Mouse (Mus musculus): ENCODE data around the gene Wdtc1. TPM values are rescaled to one million over a fixed set of nuclear protein-coding genes. Genes with fewer than 3 reads are reported as not detected.
A peak's percentile ranks its signal among the peaks of the same experiment; 100 is the strongest.

The Wdtc1 gene
- 10 to 100 TPM; 77.3 to 94.3 (median 79.2) TPM for total RNA-seq (2022)

DNA sequence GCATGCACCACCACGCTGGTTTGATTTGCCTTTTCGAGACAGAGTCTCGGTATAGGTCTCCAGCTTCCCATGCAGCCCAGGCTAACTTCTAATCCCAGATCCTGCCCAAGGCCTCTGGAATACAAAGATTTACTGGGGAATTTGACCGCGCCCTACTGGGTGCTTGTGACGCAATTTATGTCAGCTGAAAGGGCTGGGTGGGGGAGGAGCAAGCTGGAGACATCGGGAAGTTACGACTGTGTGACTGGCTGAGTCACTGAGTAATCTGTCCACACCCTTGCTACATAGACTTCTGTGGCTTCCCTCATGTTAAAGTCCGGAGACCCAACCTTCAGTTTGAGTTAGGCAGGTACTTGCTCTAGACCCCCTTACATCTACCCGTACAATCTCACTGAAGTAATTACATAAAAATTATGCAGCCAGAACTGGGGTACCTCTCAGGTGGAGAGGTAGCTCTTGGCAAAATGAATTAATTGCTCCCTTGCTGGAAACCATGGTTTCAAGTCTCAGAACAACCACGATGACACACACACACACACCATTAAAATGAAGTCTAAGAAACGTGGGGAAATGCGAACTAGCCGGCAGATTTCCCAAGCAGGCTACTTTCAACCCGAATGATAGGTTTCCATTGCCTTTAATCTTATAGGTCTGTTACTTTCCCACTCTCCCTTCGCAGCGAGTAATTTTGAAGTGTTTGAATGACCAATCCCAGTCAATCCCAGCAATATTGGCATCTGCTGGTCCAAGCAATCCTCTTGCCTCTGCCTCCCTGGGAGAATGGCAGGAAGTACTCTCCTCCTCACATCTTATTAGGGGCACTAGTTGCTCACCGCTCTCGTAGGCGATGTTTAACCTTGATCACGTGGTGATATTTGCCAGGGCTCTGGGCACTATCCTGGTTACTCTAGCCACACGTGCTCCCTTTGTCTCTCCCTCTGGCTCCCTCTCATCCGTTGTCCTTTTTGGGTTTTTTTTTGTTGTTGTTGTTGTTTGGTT, at the start of gene Wdtc1:
TSS of gene Wdtc1 (minus strand) at position 115 of the 999 bp plus-strand sequence.
- no peak for DNase-seq (ENCODE audit: low spot score)

DNA sequence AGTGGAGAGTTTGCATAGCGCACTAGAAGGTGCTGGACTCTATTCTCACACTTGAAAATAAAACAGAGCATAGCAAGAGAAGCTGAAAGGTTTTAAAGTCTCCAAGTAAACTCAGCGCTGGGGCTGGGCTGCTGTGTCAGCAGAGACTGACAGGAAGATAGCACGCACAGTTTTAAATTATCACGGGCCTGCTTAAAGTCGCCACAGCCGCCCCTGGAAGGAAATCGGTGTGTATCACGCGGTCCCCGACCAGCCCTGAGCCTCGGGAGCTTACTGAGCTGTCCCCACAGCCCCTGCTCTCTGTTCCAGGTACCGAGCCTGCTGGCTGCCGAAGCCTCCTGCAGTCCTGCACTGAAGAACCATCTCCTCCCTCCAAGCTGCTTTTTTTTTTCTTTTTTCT, 48.7 kb upstream of the Wdtc1 start:
- no peak for DNase-seq (ENCODE audit: low spot score)

DNA sequence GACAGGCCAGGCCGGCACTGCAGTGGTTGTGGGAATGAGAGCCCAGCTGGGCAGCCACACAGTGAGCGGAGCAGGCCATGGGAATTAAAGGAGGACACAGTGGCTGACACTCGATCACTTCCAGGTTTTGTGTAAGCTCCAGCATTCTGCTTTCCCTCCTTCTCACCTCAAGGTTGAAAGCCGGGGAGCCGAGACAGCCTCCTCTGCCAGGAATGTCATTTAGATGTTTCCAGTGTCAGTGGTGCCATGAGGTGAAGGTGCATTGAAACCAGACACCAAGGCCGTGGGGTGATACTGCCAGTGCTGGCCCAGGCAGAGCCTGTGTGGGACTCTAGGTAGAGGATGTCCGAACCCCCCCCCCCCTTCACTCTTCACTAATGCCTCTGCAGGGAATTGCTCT, 46.8 kb upstream of the Wdtc1 start:
- DNase-seq (ENCODE audit: low spot score), result no peak

DNA sequence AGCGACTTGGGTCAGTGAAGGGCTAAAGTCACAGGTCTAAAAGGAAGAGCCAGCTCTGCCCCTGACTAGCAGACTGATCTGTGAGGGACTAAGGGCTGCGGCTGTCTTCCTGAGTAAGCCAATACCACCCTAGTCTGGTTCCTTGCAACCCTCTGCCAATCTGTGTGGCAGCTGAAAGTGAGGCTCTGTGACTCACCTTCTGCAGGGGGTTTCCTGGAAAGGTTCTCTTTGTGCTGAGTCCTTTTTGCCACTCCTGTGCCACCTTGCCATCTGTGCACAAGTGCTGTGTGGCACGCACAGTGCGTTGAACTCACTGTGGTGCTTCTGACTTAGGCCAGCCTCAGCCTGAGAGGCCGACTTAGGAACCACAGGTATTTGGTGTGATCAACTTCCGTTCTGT, 46.2 kb upstream of the Wdtc1 start:
- no peak for DNase-seq (ENCODE audit: low spot score)

DNA sequence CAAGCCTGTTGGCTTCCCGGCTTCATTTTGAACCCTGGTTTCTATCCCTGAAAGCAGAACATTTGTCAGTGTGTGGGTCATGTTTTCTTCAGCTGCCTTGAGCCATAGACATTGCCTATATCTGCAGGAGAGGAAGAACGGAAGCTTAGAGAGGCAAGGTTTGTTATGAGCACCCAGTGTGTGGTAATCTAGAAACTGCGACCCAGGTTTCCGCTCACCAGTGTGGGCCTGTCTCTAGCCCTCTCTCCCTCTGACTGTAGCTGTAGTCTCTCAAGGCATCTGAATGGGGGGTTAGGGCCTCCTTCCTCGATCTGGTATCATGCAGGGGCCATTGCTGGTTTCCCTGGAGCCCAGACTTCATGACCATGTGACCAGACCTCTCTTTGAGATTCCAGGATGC, 45.3 kb upstream of the Wdtc1 start:
- DNase-seq (ENCODE audit: low spot score), result no peak

DNA sequence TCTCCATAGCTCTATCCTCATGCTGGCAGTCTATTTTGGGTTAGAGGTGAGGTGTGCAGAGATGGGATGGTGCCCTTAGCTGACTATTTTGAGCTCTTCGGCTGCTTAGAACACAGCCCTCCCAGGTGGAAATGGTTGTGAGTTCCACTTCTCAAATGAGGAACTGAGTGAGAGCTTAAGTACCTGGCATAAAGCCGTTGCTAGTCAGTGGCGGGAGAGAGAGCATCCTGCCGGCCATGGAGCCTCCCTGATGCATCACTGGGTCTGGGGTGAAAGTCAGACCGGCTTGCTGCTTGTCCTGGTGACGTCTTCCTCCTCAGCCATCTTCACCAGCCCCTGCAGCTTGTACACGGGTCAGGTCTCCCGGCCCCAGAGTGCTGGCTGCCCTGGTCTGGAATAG, 44.7 kb upstream of the Wdtc1 start:
- no peak for DNase-seq (ENCODE audit: low spot score)

DNA sequence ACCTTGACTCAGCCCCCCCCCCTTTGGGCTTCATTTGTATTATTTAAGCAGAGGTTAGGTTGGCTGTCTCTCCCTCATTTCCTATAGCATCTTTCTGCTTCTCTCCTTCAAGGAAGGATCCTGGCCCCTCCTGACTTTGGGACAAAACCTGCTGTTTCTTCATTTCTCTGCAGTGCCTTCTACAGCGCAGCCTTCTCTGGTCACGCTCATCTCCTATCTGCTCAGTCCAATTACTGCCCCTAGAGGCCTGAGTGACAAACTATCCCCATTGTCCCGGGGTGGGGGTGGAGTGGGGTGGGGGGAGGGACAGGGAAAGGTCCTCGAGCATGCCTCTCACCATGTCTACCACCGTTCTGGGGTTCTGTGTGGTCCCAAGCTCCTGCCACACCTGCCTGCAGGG, 44.0 kb upstream of the Wdtc1 start:
- no peak for DNase-seq (ENCODE audit: low spot score)

DNA sequence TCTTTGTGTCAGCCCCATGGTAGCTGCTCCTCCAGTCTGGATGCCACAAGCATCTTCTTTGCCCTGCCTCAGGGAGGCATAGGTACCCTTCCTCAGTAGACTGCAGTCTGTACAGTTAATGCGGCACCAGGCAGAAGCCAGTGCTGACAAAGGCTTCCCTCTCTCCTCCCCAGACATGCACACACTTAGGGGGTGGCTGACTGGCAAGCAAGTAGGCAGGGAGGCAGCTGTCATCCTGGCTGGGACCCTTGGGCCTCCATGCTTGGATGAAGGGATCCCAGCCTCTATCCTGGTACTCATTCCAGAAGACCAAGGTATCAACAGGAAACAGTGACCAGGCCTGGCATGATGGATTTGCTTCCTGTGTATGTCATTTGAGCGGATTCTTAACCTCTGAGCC, 42.8 kb upstream of the Wdtc1 start:
- DNase-seq (ENCODE audit: low spot score), result no peak

DNA sequence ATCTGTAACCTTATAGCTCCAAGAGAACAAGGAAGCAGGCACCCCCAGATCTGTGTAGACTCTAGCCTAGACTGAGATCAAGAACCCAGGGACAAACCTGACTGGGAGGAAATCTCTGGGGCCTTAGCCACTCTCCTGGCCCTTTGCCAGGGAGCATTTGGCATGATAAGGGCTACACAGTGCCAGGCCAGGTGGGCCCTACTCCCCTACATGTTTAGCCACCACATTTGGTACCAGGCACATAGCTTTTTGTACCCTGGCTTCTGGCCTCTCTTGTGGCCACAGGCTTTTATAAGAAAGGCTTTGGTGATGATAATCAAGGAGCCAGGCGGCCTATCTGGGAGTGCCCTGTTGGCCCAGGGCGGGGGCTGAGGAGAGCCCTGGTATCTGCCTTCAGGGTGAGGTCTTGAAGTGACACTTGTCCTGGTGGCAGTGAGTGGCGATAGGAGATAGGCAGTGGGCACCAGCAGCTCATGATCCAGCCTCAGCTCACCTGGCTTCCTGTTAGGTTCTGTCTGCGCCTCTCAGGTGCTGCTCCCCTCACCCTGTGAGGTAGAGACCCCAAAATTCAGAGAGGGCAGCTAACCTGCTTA, 41.8 kb upstream of the Wdtc1 start:
- DNase-seq (ENCODE audit: low spot score), result no peak

DNA sequence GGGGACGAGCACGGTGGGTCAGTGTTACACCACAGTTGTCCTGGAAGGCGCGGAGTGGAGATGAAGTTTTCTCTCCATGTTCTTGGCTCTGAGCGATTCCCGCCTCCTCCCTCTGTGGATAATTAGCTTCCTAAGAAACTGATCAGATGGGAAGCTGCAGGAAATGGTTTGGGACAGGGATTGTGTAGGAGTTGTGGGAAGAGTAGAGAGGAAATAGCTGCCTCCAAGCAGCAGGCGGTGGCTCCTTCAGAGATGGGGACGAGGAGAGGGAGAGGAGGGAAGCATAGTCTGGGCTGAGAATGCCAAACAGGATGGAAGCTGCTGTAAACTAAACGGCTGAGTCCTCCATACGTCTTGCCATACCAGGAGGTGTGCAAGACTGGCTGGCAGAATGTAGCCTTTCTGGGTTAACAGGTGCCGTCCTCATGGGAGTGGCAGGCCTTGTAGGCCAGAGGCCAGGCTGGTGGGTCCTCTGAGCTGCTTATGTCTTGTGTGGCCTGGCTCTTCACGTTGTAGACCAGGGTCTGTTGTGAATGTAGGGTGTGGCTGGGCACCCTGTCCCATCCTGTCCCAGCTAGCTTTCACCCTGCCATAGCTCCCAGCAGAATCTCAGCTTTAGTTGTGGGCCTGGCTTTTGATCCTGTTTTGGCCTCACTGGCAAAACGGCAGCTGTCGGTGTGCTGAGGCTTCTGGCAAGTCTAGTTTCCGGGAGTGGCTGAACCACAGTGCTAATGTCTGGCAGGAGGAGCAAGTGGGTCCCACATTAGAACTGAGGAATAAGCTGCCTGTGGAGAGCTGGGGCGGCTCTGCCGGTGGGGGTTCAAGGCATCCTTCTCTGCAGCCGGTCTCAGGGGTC, 38.1 kb upstream of the Wdtc1 start:
- no peak for DNase-seq (ENCODE audit: low spot score)

DNA sequence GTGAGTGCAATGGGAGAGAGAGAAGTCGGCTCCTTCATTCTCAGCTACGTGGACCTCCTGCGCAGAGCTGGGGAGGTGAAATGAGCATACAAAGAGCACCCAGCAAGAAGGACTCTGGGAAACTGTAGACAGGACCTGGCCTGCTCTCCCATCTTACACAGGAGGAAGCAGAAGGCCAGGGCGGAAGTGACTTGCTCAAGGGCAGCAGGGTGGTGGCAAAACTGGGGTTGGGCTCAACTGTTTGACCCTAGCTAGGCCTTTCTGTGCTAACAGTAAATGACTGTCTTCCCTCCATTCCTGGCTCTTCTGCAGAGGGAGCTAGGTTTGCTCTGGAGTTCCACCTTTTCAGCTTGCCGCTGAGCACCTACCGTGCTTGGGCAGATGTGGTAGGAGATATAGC, 37.3 kb upstream of the Wdtc1 start:
- DNase-seq (ENCODE audit: low spot score), result no peak

DNA sequence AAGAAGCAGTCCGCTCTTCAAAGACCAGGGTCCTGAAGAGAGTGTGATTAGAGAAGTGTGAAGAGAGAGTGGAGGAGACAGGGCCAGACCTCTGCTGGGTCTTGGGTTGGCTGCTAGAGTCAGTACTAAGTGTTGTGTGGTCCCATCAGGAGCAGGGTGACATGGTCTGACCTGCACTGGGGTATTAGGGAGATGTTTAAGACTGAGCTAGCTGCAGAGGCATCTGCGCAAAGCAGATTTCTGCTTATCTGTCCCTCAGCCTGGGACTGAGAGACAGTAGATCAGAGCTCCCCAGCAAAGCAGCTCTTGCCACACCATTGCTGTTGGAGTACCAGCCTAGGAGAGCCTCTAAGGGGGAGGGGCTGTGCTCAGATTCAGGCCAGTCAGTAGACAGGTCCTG, 36.8 kb upstream of the Wdtc1 start:
- DNase-seq (ENCODE audit: low spot score), result no peak

DNA sequence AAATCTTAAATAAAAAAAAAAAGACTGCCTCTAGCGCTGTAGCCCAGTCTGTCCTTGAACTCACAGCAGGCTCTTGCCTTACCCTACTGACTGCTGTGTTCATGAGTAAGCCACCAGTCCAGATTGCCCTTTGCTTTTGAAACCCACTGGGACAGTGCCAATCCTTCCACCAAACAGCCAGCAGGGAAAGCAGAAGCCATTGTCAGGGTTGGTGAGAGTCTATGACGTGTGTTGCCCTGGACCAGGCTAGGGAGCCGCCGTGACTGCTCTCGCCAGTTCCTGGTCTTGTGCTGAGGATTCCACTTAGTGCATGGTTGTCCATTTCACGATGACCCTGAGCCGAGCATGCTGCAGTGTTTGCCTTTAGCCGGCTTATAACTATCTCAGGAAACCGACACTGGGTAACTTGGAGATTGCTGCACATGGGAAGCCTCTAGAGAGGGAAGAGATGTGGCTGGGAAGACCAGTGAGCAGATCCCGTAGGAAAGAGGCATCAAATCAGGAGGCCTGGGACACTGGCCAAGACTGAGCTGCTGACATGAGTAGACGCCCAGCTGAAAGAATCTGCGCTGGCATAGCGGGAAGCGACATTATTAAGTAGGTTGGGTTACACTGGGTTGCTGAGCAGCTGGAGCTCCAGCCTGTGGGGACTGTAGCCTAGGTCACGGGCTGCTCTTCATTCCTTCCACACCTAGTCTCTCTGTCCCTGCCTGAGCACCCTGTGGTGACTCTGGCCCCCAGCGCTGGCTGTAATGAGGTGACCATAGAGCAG, 35.7 kb upstream of the Wdtc1 start:
- DNase-seq (ENCODE audit: low spot score), result peak; percentile 66

DNA sequence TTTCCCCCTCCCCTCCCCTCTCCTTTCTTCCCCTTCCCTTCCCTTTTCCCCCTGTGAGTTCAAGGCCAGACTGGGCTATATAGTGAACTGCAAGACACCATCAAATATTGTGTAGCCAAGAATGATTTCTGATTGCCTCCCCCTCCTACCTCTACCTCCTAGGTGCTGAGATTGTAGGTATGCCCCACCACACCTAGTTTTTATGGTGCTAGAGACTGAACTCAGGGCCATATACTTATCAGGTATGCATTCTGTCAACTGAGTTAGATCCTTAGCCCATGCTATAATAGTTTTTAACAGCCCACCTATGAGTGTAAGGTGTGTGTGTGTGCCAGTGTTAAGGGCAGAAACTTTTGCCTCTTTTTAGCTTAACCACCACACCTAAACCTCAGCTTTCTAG, 33.8 kb upstream of the Wdtc1 start:
- DNase-seq (ENCODE audit: low spot score), result no peak

DNA sequence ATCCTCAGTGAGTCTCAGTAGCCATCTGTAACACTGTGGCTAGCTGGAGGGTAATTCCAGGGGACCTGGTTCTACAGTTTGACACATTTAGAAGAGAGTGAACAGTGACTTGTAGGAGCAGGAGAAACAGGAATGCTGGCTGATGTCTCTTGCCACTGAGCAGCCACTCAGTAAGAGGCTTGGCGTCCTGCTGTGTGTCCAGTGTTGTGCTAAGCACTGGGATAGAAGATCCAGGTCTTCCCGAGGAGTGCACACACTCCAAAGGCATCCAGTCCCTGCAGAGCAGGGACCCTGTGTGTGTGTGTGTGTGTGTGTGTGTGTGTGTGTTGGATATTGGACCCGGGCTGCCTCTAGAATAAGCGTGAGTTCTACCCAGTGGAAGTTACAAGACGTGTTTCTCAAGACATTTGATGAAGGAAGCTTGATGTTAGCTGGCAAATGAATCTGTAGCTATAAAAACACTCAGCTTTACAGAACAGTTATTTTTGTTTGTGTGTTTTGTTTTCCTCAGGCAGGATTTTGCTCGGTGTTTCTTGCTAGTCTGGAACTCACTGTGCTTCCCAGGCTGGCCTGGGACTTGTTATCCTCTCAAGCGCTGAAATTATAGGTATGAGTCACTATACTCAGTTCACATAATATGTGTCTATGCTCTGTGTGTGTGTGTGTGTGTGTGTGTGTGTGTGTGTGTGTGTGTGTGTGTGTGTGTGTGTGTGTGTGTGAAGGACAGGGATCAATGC, 32.9 kb upstream of the Wdtc1 start:
- no peak for DNase-seq (ENCODE audit: low spot score)

DNA sequence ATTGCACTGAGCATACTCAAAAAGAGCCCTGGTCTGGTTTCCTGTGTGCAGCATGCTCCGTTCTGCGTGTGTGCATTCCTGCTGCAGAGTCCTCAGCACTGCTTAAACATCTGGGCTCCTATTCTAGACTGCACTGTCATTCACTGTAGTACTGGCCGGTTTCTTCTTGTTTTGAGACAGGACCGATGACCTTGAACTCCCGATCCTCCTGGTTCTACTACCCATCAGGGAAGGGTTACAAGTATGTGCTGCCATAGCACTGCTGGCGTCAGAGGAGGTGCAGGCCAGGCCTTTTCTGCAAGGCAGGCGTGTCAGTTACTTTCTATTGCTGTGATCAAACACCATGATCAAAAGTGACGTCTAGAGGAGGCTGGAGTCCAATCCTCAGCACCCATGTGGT, 27.9 kb upstream of the Wdtc1 start:
- no peak for DNase-seq (ENCODE audit: low spot score)

DNA sequence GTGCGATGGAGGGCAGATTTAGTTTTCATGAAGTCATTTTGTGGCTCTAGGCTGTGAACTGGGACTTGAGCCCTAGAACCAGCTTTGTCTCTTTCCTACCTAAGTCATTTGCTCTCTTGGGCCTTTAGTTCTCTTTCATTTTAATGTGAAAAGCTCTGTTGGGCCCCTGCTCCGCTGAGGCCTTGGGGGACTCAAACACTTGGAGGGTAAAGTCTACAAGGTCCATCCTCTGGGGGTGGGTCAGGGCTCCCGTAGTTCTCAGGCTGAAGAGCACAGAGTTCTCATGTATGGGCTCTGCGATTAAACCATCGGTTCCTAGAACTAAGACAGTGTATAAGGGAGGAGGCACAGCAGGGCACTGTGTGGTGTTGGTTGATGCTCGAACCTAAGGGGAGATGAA, 27.3 kb upstream of the Wdtc1 start:
- no peak for DNase-seq (ENCODE audit: low spot score)

DNA sequence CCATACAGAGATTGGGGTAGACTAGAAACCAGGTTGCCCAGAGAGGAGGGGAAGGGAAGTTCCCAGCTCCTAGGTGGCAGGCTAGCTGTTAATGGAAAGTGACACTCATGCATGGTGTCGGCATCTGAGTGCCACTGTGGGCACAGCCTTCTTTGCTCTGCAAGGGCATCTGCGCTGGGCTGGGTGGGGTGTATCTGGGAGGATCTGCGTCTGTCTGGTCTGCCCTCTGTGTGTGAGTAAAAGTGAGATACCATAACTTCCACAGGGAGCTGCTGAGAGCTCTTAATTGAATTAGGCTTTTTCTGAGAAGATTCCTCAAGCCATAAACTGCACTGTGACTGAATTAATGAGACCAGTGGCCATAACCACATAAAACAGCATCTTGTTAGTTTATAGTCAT, 26.6 kb upstream of the Wdtc1 start:
- no peak for DNase-seq (ENCODE audit: low spot score)

DNA sequence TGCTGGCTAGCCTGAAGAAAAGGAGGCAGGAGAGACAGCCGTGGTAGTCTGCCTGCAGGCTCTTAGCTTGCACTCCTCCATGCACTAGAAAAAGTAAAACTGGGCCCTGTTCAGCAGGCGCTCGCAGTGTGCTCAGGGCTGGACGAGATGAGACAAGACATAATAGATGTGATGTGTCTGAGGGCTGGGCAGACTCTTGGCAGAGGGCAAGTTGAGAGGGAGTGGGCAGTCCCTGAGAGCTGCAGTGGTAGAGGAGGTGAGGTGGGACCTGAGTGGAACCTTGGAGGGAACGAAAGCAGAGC, 25.7 kb upstream of the Wdtc1 start:
- no peak for DNase-seq (ENCODE audit: low spot score)

DNA sequence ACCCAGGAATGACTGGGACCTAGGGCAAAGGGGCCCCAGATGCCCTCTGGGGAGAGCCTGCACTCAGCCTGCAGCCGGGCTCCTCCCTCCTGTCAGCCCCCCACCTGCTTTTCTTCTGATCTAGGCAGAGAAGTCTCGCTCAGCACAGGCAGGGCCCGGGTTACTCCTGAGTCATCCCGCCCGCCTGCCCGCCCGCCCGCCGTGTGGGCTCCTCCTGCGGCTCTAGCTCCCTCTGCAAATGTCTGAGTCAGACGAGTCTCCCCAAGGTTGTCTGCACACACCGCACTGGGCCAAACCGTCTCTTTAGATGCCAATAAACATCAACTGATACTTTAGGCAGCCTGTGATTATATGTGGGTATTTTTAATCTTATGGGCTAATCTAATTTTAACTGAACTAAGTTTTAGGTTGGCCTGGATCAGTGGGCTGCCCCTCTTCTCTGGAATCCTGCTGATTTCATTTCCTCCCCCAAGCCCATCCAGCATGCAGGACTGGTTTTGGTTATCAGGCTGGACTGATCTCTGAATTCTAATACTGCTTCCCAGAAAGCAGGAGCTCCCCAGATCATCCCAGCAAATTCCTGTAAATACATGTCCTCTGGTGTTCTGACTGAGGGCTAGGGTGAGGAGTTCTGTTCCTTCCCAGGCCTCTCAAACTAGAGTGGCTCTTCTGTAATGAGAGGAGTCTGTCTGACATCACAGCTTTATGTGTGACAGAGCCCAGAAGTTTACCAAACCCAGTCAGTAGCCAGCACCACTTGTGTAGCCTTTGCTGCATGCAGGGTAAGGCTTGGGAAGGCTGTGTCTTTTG, 25.2 kb upstream of the Wdtc1 start:
- no peak for DNase-seq (ENCODE audit: low spot score)
